Mouse (Mus musculus): ENCODE measurements at regions not wholly inside any gene's neighbourhood (a gene's known extent, or its start where the extent isn't known, plus 50 kb on each side); places are given as distances from the start of the nearest gene placed in this dataset.

- H3K9ac ChIP-seq (ENCODE audit: low read depth, low read length) = no peak overlapping the region
- no peak overlapping the region for H3K4me3 ChIP-seq (ENCODE audit: low read length)
- no peaks in the 10 kb centered on the region for H3K9me3 ChIP-seq (ENCODE audit: control insufficient read depth, low read length)
- WGBS = 91% methylated on average over 5 of the region's 5 CpGs
- H3K27ac ChIP-seq (ENCODE audit: low read depth, low read length) = no peak overlapping the region
- H3K4me1 ChIP-seq (ENCODE audit: control insufficient read depth, insufficient read depth, low read length) = no peaks in the 10 kb centered on the region; the same call in 1 of the 2 replicates
- H3K36me3 ChIP-seq (ENCODE audit: control insufficient read depth, insufficient read depth, low read length) = no peaks in the 10 kb centered on the region
- no peak overlapping the region for H3K4me2 ChIP-seq (replicated peaks; ENCODE audit: low read depth, low read length)
- no peak for ATAC-seq (ENCODE audit: low FRiP score, low TSS enrichment)
- no peaks in the 10 kb centered on the region for H3K27me3 ChIP-seq (ENCODE audit: control insufficient read depth, insufficient read depth, low read length)
These were observed 60.8 kb upstream of the E2f3 start for GRCm38 (mm10) chr13:30046504-30047169.

- no peaks in the 10 kb centered on the region for H3K36me3 ChIP-seq (ENCODE audit: control insufficient read depth, insufficient read depth, low read length)
- 65% methylated on average over 15 of the region's 15 CpGs for WGBS
- H3K4me3 ChIP-seq (ENCODE audit: low read length) = no peak overlapping the region
- no peaks in the 10 kb centered on the region for H3K9me3 ChIP-seq (ENCODE audit: control insufficient read depth, low read length)
- H3K27me3 ChIP-seq (ENCODE audit: control insufficient read depth, insufficient read depth, low read length) = no peaks in the 10 kb centered on the region
- no peak for ATAC-seq (ENCODE audit: low FRiP score, low TSS enrichment)
- no peaks in the 10 kb centered on the region for H3K4me1 ChIP-seq (ENCODE audit: control insufficient read depth, insufficient read depth, low read length)
- H3K9ac ChIP-seq (ENCODE audit: low read depth, low read length) = no peak overlapping the region
- no peak overlapping the region for H3K27ac ChIP-seq (ENCODE audit: low read depth, low read length)
- no peak overlapping the region for H3K4me2 ChIP-seq (replicated peaks; ENCODE audit: low read depth, low read length)
These were observed 60.2 kb upstream of the E2f3 start for GRCm38 (mm10) chr13:30046061-30046460.

GRCm38 (mm10) chr13:30045225-30045624 is 59.4 kb upstream of the E2f3 start:
- ATAC-seq (ENCODE audit: low FRiP score, low TSS enrichment) = no peak

GRCm38 (mm10) chr13:30044790-30045189 is 58.9 kb upstream of the E2f3 start:
- no peak overlapping the region for H3K27ac ChIP-seq (ENCODE audit: low read depth, low read length)
- 74% methylated on average over 2 of the region's 2 CpGs for WGBS
- H3K9ac ChIP-seq (ENCODE audit: low read depth, low read length) = no peak overlapping the region
- H3K4me3 ChIP-seq (ENCODE audit: low read length) = no peak overlapping the region
- no peaks in the 10 kb centered on the region for H3K27me3 ChIP-seq (ENCODE audit: control insufficient read depth, insufficient read depth, low read length)
- ATAC-seq (ENCODE audit: low FRiP score, low TSS enrichment) = no peak
- H3K4me1 ChIP-seq (ENCODE audit: control insufficient read depth, insufficient read depth, low read length) = no peaks in the 10 kb centered on the region
- no peaks in the 10 kb centered on the region for H3K36me3 ChIP-seq (ENCODE audit: control insufficient read depth, insufficient read depth, low read length)
- H3K9me3 ChIP-seq (ENCODE audit: control insufficient read depth, low read length) = no peaks in the 10 kb centered on the region
- H3K4me2 ChIP-seq (replicated peaks; ENCODE audit: low read depth, low read length) = no peak overlapping the region

More at GRCm38 (mm10) chr13:30045225-30045624, 59.4 kb upstream of the E2f3 start:
- Histone ChIP-seq H3K36me3 (ENCODE audit: control insufficient read depth, insufficient read depth, low read length) (no peaks in the 10 kb centered on the region), H3K4me1 (ENCODE audit: control insufficient read depth, insufficient read depth, low read length) (no peaks in the 10 kb centered on the region), H3K4me2 (replicated peaks; ENCODE audit: low read depth, low read length) (no peak overlapping the region), H3K9ac (ENCODE audit: low read depth, low read length) (no peak overlapping the region), H3K27ac (ENCODE audit: low read depth, low read length) (no peak overlapping the region), H3K27me3 (ENCODE audit: control insufficient read depth, insufficient read depth, low read length) (no peaks in the 10 kb centered on the region), H3K4me3 (ENCODE audit: low read length) (no peak overlapping the region), H3K9me3 (ENCODE audit: control insufficient read depth, low read length) (no peaks in the 10 kb centered on the region)
- WGBS = 80% methylated on average over 6 of the region's 6 CpGs

GRCm38 (mm10) chr13:30042689-30043320 is 56.9 kb upstream of the E2f3 start:
- Histone ChIP-seq H3K9me3 (ENCODE audit: control insufficient read depth, low read length) (no peaks in the 10 kb centered on the region), H3K4me1 (ENCODE audit: control insufficient read depth, insufficient read depth, low read length) (no peaks in the 10 kb centered on the region), H3K4me3 (ENCODE audit: low read length) (no peak overlapping the region), H3K27ac (ENCODE audit: low read depth, low read length) (no peak overlapping the region), H3K36me3 (ENCODE audit: control insufficient read depth, insufficient read depth, low read length) (no peaks in the 10 kb centered on the region), H3K4me2 (replicated peaks; ENCODE audit: low read depth, low read length) (no peak overlapping the region), H3K9ac (ENCODE audit: low read depth, low read length) (no peak overlapping the region), H3K27me3 (ENCODE audit: control insufficient read depth, insufficient read depth, low read length) (no peaks in the 10 kb centered on the region)
- WGBS = 76% methylated on average over 15 of the region's 15 CpGs
- ATAC-seq (ENCODE audit: low FRiP score, low TSS enrichment) = no peak

GRCm38 (mm10) chr13:30041501-30042295 is 55.8 kb upstream of the E2f3 start:
- Histone ChIP-seq H3K36me3 (ENCODE audit: control insufficient read depth, insufficient read depth, low read length) (no peaks in the 10 kb centered on the region), H3K4me2 (replicated peaks; ENCODE audit: low read depth, low read length) (no peak overlapping the region), H3K4me1 (ENCODE audit: control insufficient read depth, insufficient read depth, low read length) (no peaks in the 10 kb centered on the region), H3K9me3 (ENCODE audit: control insufficient read depth, low read length) (no peaks in the 10 kb centered on the region), H3K27ac (ENCODE audit: low read depth, low read length) (no peak overlapping the region), H3K27me3 (ENCODE audit: control insufficient read depth, insufficient read depth, low read length) (no peaks in the 10 kb centered on the region), H3K9ac (ENCODE audit: low read depth, low read length) (no peak overlapping the region), H3K4me3 (ENCODE audit: low read length) (no peak overlapping the region)
- WGBS = 92% methylated on average over 3 of the region's 3 CpGs
- no peak for ATAC-seq (ENCODE audit: low FRiP score, low TSS enrichment)

- H3K9me3 ChIP-seq (ENCODE audit: control insufficient read depth, low read length) = no peaks in the 10 kb centered on the region
- 91% methylated on average over 4 of the region's 4 CpGs for WGBS
- no peak for ATAC-seq (ENCODE audit: low FRiP score, low TSS enrichment)
These were observed 54.4 kb upstream of the E2f3 start for GRCm38 (mm10) chr13:30040288-30040687.

GRCm38 (mm10) chr13:30039791-30040190 is 53.9 kb upstream of the E2f3 start:
- ATAC-seq (ENCODE audit: low FRiP score, low TSS enrichment) = no peak
- H3K36me3 ChIP-seq (ENCODE audit: control insufficient read depth, insufficient read depth, low read length) = no peaks in the 10 kb centered on the region
- no peaks in the 10 kb centered on the region for H3K27me3 ChIP-seq (ENCODE audit: control insufficient read depth, insufficient read depth, low read length)
- H3K27ac ChIP-seq (ENCODE audit: low read depth, low read length) = no peak overlapping the region
- H3K9ac ChIP-seq (ENCODE audit: low read depth, low read length) = no peak overlapping the region
- 81% methylated on average over 2 of the region's 2 CpGs for WGBS
- H3K9me3 ChIP-seq (ENCODE audit: control insufficient read depth, low read length) = no peaks in the 10 kb centered on the region
- no peaks in the 10 kb centered on the region for H3K4me1 ChIP-seq (ENCODE audit: control insufficient read depth, insufficient read depth, low read length)
- H3K4me2 ChIP-seq (replicated peaks; ENCODE audit: low read depth, low read length) = no peak overlapping the region
- no peak overlapping the region for H3K4me3 ChIP-seq (ENCODE audit: low read length)

More at GRCm38 (mm10) chr13:30040288-30040687, 54.4 kb upstream of the E2f3 start:
- no peaks in the 10 kb centered on the region for H3K36me3 ChIP-seq (ENCODE audit: control insufficient read depth, insufficient read depth, low read length)
- no peak overlapping the region for H3K4me3 ChIP-seq (ENCODE audit: low read length)
- no peak overlapping the region for H3K9ac ChIP-seq (ENCODE audit: low read depth, low read length)
- no peak overlapping the region for H3K27ac ChIP-seq (ENCODE audit: low read depth, low read length)
- no peak overlapping the region for H3K4me2 ChIP-seq (replicated peaks; ENCODE audit: low read depth, low read length)
- H3K27me3 ChIP-seq (ENCODE audit: control insufficient read depth, insufficient read depth, low read length) = no peaks in the 10 kb centered on the region
- H3K4me1 ChIP-seq (ENCODE audit: control insufficient read depth, insufficient read depth, low read length) = no peaks in the 10 kb centered on the region

- 68% methylated on average over 8 of the region's 8 CpGs for WGBS
- H3K36me3 ChIP-seq (ENCODE audit: control insufficient read depth, insufficient read depth, low read length) = no peaks in the 10 kb centered on the region
- ATAC-seq (ENCODE audit: low FRiP score, low TSS enrichment) = no peak
These were observed 50.7 kb upstream of the E2f3 start for GRCm38 (mm10) chr13:30036561-30036960.

More at GRCm38 (mm10) chr13:30036561-30036960, 50.7 kb upstream of the E2f3 start:
- H3K27ac ChIP-seq (ENCODE audit: low read depth, low read length) = no peak overlapping the region
- no peak overlapping the region for H3K4me2 ChIP-seq (replicated peaks; ENCODE audit: low read depth, low read length)
- no peak overlapping the region for H3K9ac ChIP-seq (ENCODE audit: low read depth, low read length)
- H3K9me3 ChIP-seq (ENCODE audit: control insufficient read depth, low read length) = no peaks in the 10 kb centered on the region
- no peaks in the 10 kb centered on the region for H3K27me3 ChIP-seq (ENCODE audit: control insufficient read depth, insufficient read depth, low read length)
- no peak overlapping the region for H3K4me3 ChIP-seq (ENCODE audit: low read length)
- no peaks in the 10 kb centered on the region for H3K4me1 ChIP-seq (ENCODE audit: control insufficient read depth, insufficient read depth, low read length)

Data from kidney, embryonic 14.5 days (tissue).